Mouse (Mus musculus) thymus, postnatal 0 days (tissue): ENCODE data around the gene Rbm34. TPM values are rescaled to one million over a fixed set of nuclear protein-coding genes. Genes with fewer than 3 reads are reported as not detected.

Experiments used
- DNase-seq: peaks from one replicate; pipeline ENCODE4 v3.0.0-alpha.2; 2015; ENCODE audit warnings: low spot score
- polyA plus RNA-seq: library from polyadenylated mRNA; unstranded; fragments of >200 nt; fragmentation: Nextera tagmentation; extraction: Ambion mirVana; gene quantifications from 2 replicates; pipeline ENCODE4 v1.2.1, GENCODE M21; 2015

Rbm34 gene
- polyA plus RNA-seq, 1 experiment from 2014 or later = 41.5 TPM

GRCm38 (mm10) chr8:126961516-126961915, 9.4 kb downstream of the Rbm34 start:
- DNase-seq = no peak

DNA sequence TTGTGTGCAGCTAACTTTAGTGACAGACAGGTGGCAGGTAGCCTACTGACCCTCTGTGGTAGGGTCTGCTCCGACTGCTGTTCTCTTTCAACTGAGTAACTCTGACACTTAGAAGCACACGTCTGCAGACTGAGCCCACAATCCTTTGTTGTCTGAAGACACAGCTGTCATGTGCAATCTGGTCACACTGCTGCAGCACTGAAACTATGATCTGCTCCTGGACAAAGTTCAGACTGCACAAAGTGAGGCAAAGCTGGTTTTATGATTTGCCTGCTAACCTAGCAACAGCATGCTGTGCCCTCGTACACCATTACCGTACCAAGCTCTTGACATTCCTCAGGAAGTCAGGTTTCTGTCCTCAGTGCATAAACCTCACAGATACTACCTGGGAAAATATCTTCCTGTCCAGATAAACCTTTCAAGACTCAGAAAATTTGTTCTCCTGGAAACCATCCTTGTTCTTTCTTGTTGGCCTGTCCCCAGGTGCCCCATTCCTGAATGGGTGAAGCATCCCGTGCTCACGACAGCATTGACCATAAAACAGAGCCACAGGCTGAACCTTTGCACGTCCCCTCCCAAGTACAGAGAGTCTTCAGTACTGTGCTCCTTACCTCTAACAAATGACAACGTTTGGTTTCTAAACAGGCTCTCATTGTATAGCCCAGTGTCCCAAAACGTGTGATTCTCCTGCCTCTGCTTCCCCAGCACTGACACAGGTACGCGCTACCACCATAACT, 18.8 kb downstream of the Rbm34 start:
- DNase-seq = no peak

GRCm38 (mm10) chr8:126949527-126949926, 21.3 kb downstream of the Rbm34 start:
- no peak for DNase-seq

- no peak for DNase-seq
Measured at GRCm38 (mm10) chr8:126946444-126946843, 24.4 kb downstream of the Rbm34 start.

- peak; percentile 94 for DNase-seq
Measured at GRCm38 (mm10) chr8:126945730-126946163, 25.1 kb downstream of the Rbm34 start, which contains the start of gene Tomm20. TSS of gene Tomm20 (minus strand) at chr8:126945844.

DNA sequence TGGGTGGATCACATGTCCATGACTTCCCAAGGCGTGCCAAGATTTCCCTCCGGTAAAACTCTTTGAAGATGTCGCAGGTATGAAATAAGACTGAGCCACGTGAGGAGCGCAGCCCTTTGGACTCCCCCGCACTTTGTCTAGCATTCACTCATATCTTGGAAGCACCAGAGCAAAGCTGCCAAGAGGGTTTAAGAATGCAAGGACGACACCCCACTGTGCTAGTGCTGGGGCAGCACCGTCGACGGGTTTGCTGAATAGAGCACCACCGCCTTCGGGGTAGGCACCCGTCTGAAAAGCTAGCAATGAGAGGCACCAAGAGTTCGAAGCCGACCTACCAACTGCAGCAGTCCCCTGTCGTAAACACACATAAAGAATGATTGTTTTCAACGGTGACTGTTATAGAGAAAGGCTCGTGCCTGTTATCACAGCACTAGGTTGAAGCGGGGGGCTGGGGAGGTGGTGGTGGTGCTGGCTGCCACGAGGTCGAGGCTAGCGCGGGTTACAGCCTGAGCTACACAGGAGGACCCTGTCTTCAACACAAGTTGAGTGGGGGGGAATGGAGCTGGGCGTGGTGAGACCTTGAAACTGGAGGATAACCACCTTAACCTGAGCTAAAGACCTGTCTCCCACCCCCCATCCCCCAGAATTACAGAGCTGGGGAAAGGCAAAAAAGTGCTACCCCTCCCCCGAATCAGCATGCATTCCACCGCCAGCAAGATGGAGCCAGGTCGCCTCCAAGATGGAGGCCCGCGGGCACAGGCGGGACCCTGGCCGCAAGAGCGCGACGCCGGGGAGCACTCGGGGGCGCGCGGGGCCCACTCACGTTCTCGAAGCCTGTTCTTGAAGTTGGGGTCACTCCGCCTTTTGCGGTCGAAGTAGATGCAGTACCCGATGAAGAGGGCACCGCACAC, 25.8 kb downstream of the Rbm34 start:
- peak; percentile 56 for DNase-seq

- DNase-seq = no peak
Measured at GRCm38 (mm10) chr8:126943565-126943964, 27.3 kb downstream of the Rbm34 start.

DNA sequence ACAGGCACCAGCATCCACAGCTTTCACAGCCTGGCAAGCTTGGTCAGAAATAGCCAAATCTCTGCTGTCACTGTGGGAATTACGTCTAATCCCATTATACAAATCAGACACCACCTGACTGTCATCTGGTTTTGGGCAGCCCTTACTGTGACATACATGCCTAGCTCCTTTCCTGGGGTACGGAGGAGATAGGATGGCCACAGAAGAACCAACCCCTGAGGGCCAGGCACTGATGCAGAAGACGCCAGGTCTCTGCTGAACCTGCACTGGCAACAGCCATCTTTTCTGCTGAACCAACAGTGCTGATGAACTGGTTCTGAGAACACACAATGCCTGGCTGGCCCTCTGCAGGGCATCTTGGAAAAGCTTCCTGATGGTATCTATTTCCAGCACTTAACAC, 33.5 kb downstream of the Rbm34 start:
- no peak for DNase-seq

DNA sequence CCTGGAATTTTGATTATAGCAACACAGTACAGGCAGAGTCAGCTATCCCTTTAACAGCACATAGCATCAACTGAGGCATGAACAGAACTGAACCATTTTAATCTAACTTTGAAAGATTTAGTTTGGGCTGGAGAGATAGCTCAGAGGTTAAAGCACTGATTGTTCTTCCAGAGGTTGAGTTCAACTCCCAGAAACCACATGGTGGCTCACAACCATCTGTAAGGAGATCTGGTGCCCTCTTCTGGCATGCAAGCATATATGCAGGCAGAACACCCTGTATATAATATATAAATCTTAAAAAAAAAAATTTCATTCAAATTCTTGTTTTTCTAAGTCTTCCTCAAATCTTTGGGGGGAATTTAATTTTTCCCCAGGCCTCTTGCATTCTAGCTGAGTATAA, 34.9 kb downstream of the Rbm34 start:
- peak; percentile 16 for DNase-seq

- no peak for DNase-seq
Measured at GRCm38 (mm10) chr8:126935387-126935786, 35.5 kb downstream of the Rbm34 start.

- DNase-seq = no peak
Measured at GRCm38 (mm10) chr8:126932656-126933055, 38.2 kb downstream of the Rbm34 start.

DNA sequence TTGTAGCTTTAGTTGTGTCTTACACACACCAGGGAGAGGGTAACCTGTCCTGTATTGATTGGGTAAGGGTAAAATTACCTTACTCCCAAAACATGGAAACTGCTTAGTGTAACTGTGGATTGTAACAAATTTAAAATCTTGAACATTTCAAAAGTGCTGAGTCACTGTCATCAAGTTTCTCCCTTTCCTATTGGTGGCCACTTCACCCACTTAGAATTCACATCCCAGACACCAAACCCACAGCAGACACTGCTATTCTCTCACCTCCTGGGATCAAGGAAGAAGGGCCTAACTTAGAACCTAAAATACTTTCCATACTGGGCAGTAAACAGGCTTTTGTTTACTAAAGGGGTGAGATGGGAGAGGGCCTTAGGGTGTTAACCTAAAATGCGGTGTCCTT, 38.6 kb downstream of the Rbm34 start:
- DNase-seq = no peak

- DNase-seq = peak; percentile 40
Measured at GRCm38 (mm10) chr8:126931720-126932119, 39.2 kb downstream of the Rbm34 start.

DNA sequence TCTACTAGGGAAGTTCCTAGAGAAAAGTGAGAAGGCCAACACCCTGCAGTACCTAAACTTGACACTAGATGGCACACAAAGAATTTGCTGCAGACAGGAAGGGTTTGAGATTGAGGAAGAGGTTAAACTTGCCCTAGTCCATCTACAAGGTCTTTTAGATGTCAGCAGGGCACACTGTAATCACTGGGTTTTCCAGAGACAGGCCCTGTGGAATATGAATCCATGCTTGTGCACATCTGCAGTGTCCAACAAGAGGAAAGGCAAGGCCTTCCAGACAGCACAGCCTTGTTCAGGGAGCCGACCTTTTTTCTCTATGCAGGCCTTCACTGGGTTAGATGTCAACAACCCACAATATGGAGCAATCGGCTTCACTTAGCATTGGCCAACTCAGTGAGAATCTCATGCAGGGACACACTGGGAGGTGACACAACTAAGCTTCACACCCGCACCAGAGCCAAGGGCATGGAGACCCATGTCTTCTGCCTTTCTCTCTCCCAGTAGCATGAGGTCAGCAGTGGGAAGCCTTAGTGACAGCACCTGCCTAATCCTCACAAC, 41.2 kb downstream of the Rbm34 start:
- peak; percentile 68 for DNase-seq

GRCm38 (mm10) chr8:126928755-126929505, 41.9 kb downstream of the Rbm34 start:
- DNase-seq = no peak

GRCm38 (mm10) chr8:126928028-126928427, 42.8 kb downstream of the Rbm34 start:
- no peak for DNase-seq

GRCm38 (mm10) chr8:126927058-126927457, 43.8 kb downstream of the Rbm34 start:
- peak; percentile 64 for DNase-seq

DNA sequence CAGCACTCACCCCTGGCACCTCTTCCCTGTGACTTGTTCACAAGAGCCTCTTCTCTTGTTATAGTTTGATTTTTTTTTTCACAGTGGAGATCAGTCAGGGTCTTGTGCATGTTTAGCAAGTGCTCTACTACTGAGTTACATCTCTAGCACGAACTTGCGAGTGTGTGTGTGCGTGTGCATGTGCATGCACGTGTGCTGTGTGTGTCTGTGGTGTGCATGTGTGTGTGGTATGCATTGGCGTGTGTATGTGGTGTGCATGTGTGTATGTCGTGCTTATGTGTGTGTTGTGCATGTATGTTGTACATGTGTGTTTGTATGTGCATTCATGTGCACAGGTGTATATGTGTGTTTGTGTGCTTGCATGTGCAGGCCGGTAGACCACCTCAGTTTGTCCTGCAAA, 47.9 kb downstream of the Rbm34 start:
- no peak for DNase-seq

- no peak for DNase-seq
Measured at GRCm38 (mm10) chr8:126921432-126921831, 49.4 kb downstream of the Rbm34 start.

GRCm38 (mm10) chr8:126920845-126921244, 50.0 kb downstream of the Rbm34 start:
- DNase-seq = peak; percentile 76

DNA sequence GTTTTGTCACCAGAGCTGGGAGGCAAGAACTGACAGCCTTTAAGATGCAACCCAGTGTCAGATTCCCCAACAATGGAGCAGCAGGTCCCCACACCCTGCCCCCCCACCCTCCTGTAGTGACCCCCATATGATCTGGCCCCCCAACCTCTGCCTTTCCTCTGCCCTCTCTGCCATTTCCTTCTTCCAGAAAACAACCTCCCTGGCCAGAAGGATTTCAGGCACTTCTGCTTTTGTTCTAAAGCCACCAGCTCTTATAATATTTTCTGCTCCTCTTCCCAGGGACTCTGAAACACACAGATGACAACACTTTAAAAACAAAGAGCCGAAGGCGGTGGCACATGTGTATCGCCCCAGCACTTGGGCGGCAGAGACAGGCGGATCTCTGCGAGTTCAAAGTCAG, 50.5 kb downstream of the Rbm34 start:
- DNase-seq = no peak
